Mouse (Mus musculus) lung, postnatal 0 days (tissue): ENCODE data around the gene Slc5a3.

ENCODE experiments used
- CTCF ChIP-seq: IDR thresholded peaks from 2 replicates; pipeline ENCODE4 v1.5.1; 2016; ENCODE audit warnings: antibody characterized with exemption, mild to moderate bottlenecking
- EP300 ChIP-seq: IDR thresholded peaks from 2 replicates; pipeline ENCODE4 v1.6.1; 2016; ENCODE audit warnings: antibody characterized with exemption, mild to moderate bottlenecking, control low read depth

GRCm38 (mm10) chr16:92117337-92118209 lies 59.5 kb downstream of the Slc5a3 start:
- TF ChIP-seq CTCF = no peak
- TF ChIP-seq EP300 = no peak
